Mouse (Mus musculus) lung, postnatal 0 days (tissue): ENCODE data around the gene Gata3. TPM values are rescaled to one million over a fixed set of nuclear protein-coding genes. Genes with fewer than 3 reads are reported as not detected.

Experiments
- ATAC-seq: fragments of 200-750 bp; cut with Nextera tagmentation; 2 replicates; pipeline ENCODE4 v1.8.0; 2017; ENCODE audit warnings: moderate library complexity
- DNase-seq: peaks from one replicate; pipeline ENCODE4 v3.0.0-alpha.2; 2016; ENCODE audit warnings: low spot score
- H3K27ac ChIP-seq: fragments of 300-500 bp; sonication (generic); 2 replicates; pipeline ENCODE4 v1.5.1; 2014; ENCODE audit warnings: antibody characterized with exemption, mild to moderate bottlenecking, low read length, mixed read lengths
- H3K27me3 ChIP-seq: fragments of 300-500 bp; sonication (generic); replicated peaks from 2 replicates; pipeline ENCODE4 v1.6.1; 2014; ENCODE audit warnings: low read length, mixed read lengths; ENCODE audit not compliant: insufficient read depth
- H3K36me3 ChIP-seq: fragments of 300-500 bp; sonication (generic); 2 replicates; pipeline ENCODE4 v1.6.1; 2014; ENCODE audit warnings: low read length, mixed read lengths; ENCODE audit not compliant: insufficient read depth
- H3K4me1 ChIP-seq: fragments of 300-500 bp; sonication (generic); 2 replicates; pipeline ENCODE4 v1.6.1; 2014; ENCODE audit warnings: antibody characterized with exemption, low read depth, low read length, mixed read lengths; ENCODE audit not compliant: insufficient read depth
- H3K4me2 ChIP-seq: fragments of 300-500 bp; sonication (generic); replicated peaks from 2 replicates; pipeline ENCODE4 v1.6.1; 2014; ENCODE audit warnings: low read depth, mild to moderate bottlenecking, low read length, moderate library complexity, mixed read lengths
- H3K4me3 ChIP-seq: fragments of 300-500 bp; sonication (generic); 2 replicates; pipeline ENCODE4 v1.5.1; 2014; ENCODE audit warnings: low read depth, low read length
- H3K9ac ChIP-seq: fragments of 300-500 bp; sonication (generic); replicated peaks from 2 replicates; pipeline ENCODE4 v1.6.1; 2014; ENCODE audit warnings: low read depth, mild to moderate bottlenecking
- H3K9me3 ChIP-seq: fragments of 300-500 bp; sonication (generic); 2 replicates; pipeline ENCODE4 v1.6.1; 2016; ENCODE audit warnings: low read length, mixed read lengths
- CTCF ChIP-seq: IDR thresholded peaks from 2 replicates; pipeline ENCODE4 v1.5.1; 2016; ENCODE audit warnings: antibody characterized with exemption, mild to moderate bottlenecking
- EP300 ChIP-seq: IDR thresholded peaks from 2 replicates; pipeline ENCODE4 v1.6.1; 2016; ENCODE audit warnings: antibody characterized with exemption, mild to moderate bottlenecking, control low read depth
- WGBS: fragments of 180-500 bp; shearing (Covaris S2); extraction: QIAGEN DNeasy Blood & Tissue Kit; methylation state at CpG from one replicate; pipeline ENCODE4 v1.1.7; 2014; 5-methylcytosine and 5-hydroxymethylcytosine counted together
- polyA plus RNA-seq: library from polyadenylated mRNA; unstranded; fragments of >200 nt; fragmentation: Nextera tagmentation; extraction: Ambion mirVana; gene quantifications from 2 replicates; pipeline ENCODE4 v1.2.1, GENCODE M21; 2015

Gene Gata3
- polyA plus RNA-seq, 1 experiment from 2014 or later = 2.7 TPM

- peak; percentile 42 for DNase-seq
- Histone ChIP-seq H3K9ac (no peak overlapping the region), H3K4me2 (no peak overlapping the region), H3K27ac (no peak overlapping the region), H3K27me3 (no peaks in the 10 kb centered on the region), H3K4me1 (no peaks in the 10 kb centered on the region), H3K9me3 (no peaks in the 10 kb centered on the region), H3K4me3 (no peak overlapping the region), H3K36me3 (no peaks in the 10 kb centered on the region)
- WGBS = 39% methylated on average over 12 of the region's 12 CpGs
- ATAC-seq = peak; percentile 21; the same call in 1 of the 2 replicates
- TF ChIP-seq CTCF (no peak), EP300 (no peak; the same call in 1 of the 2 replicates)
These were observed 22.6 kb downstream of the Gata3 start for GRCm38 (mm10) chr2:9867092-9867825.

- Histone ChIP-seq H3K36me3 (no peaks in the 10 kb centered on the region), H3K4me3 (no peak overlapping the region), H3K27me3 (no peaks in the 10 kb centered on the region), H3K4me1 (no peaks in the 10 kb centered on the region), H3K27ac (no peak overlapping the region), H3K9ac (no peak overlapping the region), H3K4me2 (no peak overlapping the region), H3K9me3 (no peaks in the 10 kb centered on the region)
- DNase-seq (no peak), ATAC-seq (no peak)
- TF ChIP-seq EP300 (no peak), CTCF (no peak)
- 71% methylated on average over 5 of the region's 5 CpGs for WGBS
These were observed 29.1 kb downstream of the Gata3 start for GRCm38 (mm10) chr2:9860698-9861097.

GRCm38 (mm10) chr2:9855861-9856260, 34.0 kb downstream of the Gata3 start:
- TF ChIP-seq EP300 (no peak), CTCF (no peak)
- DNase-seq = no peak
- H3K36me3 ChIP-seq = no peaks in the 10 kb centered on the region
- H3K4me1 ChIP-seq = no peaks in the 10 kb centered on the region
- no peak overlapping the region for H3K4me3 ChIP-seq
- ATAC-seq = no peak
- no peaks in the 10 kb centered on the region for H3K27me3 ChIP-seq
- H3K4me2 ChIP-seq = no peak overlapping the region
- no peak overlapping the region for H3K27ac ChIP-seq
- H3K9ac ChIP-seq = no peak overlapping the region
- WGBS = 37% methylated on average over 4 of the region's 4 CpGs
- H3K9me3 ChIP-seq = no peaks in the 10 kb centered on the region

- 42% methylated on average over 13 of the region's 13 CpGs for WGBS
- no peak overlapping the region for H3K27ac ChIP-seq
- no peak overlapping the region for H3K9ac ChIP-seq
- no peak overlapping the region for H3K4me3 ChIP-seq
- 0 out of 2 replicates have a peak, but pooled peaks have one; percentile 30 for ATAC-seq
- H3K4me2 ChIP-seq = no peak overlapping the region
- no peaks in the 10 kb centered on the region for H3K36me3 ChIP-seq
- H3K9me3 ChIP-seq = no peaks in the 10 kb centered on the region
- no peak for DNase-seq
- no peaks in the 10 kb centered on the region for H3K27me3 ChIP-seq
- H3K4me1 ChIP-seq = no peaks in the 10 kb centered on the region
- TF ChIP-seq CTCF = no peak
- no peak for TF ChIP-seq EP300
These were observed 36.8 kb downstream of the Gata3 start for GRCm38 (mm10) chr2:9852851-9853576.

- H3K27ac ChIP-seq = no peak overlapping the region
- H3K4me1 ChIP-seq = no peaks in the 10 kb centered on the region
- WGBS = 62% methylated on average over 7 of the region's 7 CpGs
- TF ChIP-seq CTCF = no peak
- no peak for TF ChIP-seq EP300
- H3K27me3 ChIP-seq = no peaks in the 10 kb centered on the region
- H3K36me3 ChIP-seq = no peaks in the 10 kb centered on the region
- no peak for DNase-seq
- no peak overlapping the region for H3K9ac ChIP-seq
- no peaks in the 10 kb centered on the region for H3K9me3 ChIP-seq
- no peak for ATAC-seq
- H3K4me2 ChIP-seq = no peak overlapping the region
- H3K4me3 ChIP-seq = no peak overlapping the region
These were observed 54.6 kb downstream of the Gata3 start for GRCm38 (mm10) chr2:9835195-9835594.

- Histone ChIP-seq H3K9ac (no peak overlapping the region), H3K27ac (no peak overlapping the region), H3K36me3 (no peaks in the 10 kb centered on the region), H3K4me1 (no peaks in the 10 kb centered on the region), H3K4me3 (no peak overlapping the region), H3K9me3 (no peaks in the 10 kb centered on the region), H3K4me2 (no peak overlapping the region), H3K27me3 (no peaks in the 10 kb centered on the region)
- ATAC-seq (no peak), DNase-seq (no peak)
- no peak for TF ChIP-seq EP300
- 61% methylated on average over 7 of the region's 7 CpGs for whole genome bisulfite sequencing
These were observed 56.1 kb downstream of the Gata3 start for GRCm38 (mm10) chr2:9833712-9834111.
